ENCODE assay signal across 8 mouse cellular contexts in genomic region chr11:106256775-106257174, GRCm38 (mm10). TPM values are rescaled to one million over a fixed set of nuclear protein-coding genes. Genes with fewer than 3 reads are reported as not detected.
A peak's percentile ranks its signal among the peaks of the same experiment; 100 is the strongest.
DNase-seq lines count a peak whose midpoint lies in the region; ATAC-seq lines count a peak whose summit lies in the region.

No protein-coding gene starts in this region.

- H3K4me1 ChIP-seq in embryonic facial prominence, embryonic 15.5 days: peaks cover 23% of the 10 kb centered on the region

- intact Hi-C loops in left cerebral cortex, postnatal 36 days (cut with DNase I): loop anchor here (5.0 kb wide), 1 partner anchor 39 kb away; the partner anchor contains the start of genes Ccdc47 and Ddx42

- WGBS in embryonic facial prominence, embryonic 15.5 days: 59% methylated on average over 5 of the region's 5 CpGs

- no peak for ATAC-seq in embryonic facial prominence, embryonic 15.5 days (ENCODE audit: insufficient number of reproducible peaks, low FRiP score, low TSS enrichment, low read depth)
- no peak for ATAC-seq in megakaryocyte-erythroid progenitor cell, adult 5-6 weeks (replicated peaks; ENCODE audit: low FRiP score, low TSS enrichment, poor library complexity, severe bottlenecking)

- peak overlapping the region; percentile 75; the same call in 1 of the 2 replicates for H3K27ac ChIP-seq in embryonic facial prominence, embryonic 15.5 days (replicated peaks)

- peak; percentile 31 for DNase-seq in kidney, adult 18-20 months
- DNase-seq in kidney, adult 11 months: no peak
- DNase-seq in kidney, adult 9 months: peak; percentile 60
- DNase-seq in lung, postnatal 10 days: peak; percentile 66
- DNase-seq in gastrocnemius, postnatal 4 days (ENCODE audit: low spot score in 2 of 2): no peak
- no peak for DNase-seq in left cerebral cortex, postnatal 36 days (ENCODE audit: low spot score in 2 of 2)

- peak overlapping the region; percentile 81; the same call in 1 of the 2 replicates for H3K9ac ChIP-seq in embryonic facial prominence, embryonic 15.5 days

- H3K4me2 ChIP-seq in embryonic facial prominence, embryonic 15.5 days (replicated peaks): peak overlapping the region; percentile 93

- H3K27me3 ChIP-seq in embryonic facial prominence, embryonic 15.5 days: no peaks in the 10 kb centered on the region

- H3K4me3 ChIP-seq in embryonic facial prominence, embryonic 15.5 days (replicated peaks): peak overlapping the region; percentile 81

- peaks cover 47% of the 10 kb centered on the region for H3K36me3 ChIP-seq in embryonic facial prominence, embryonic 15.5 days

- H3K9me3 ChIP-seq in embryonic facial prominence, embryonic 15.5 days (replicated peaks): no peaks in the 10 kb centered on the region

RNA-seq across cellular contexts. Expression of gene Psmc5, which starts 0.8 kb away (rescaled TPM):
- 279 and 291 TPM in 2 replicates for polyA plus RNA-seq in embryonic facial prominence, embryonic 15.5 days (2015; fragmentation: Nextera tagmentation; extraction: Ambion mirVana)
- 126 and 145 TPM in 2 replicates for total RNA-seq in megakaryocyte-erythroid progenitor cell, adult 5-6 weeks (2014; fragmentation: Nextera tagmentation)
- 111 and 128 TPM in 2 replicates for total RNA-seq in megakaryocyte-erythroid progenitor cell, adult 5-6 weeks (2017)
- 100 to 1,000 TPM; 123 to 146 TPM for total RNA-seq in gastrocnemius, postnatal 4 days (2021)
- total RNA-seq in left cerebral cortex, postnatal 36 days (2021): 100 to 1,000 TPM; 183 to 198 TPM

RNA-seq across cellular contexts. Expression of gene Ftsj3, which starts 0.9 kb away (rescaled TPM):
- polyA plus RNA-seq in embryonic facial prominence, embryonic 15.5 days (2015; fragmentation: Nextera tagmentation; extraction: Ambion mirVana): 53.7 and 54.7 TPM in 2 replicates
- total RNA-seq in megakaryocyte-erythroid progenitor cell, adult 5-6 weeks (2014; fragmentation: Nextera tagmentation): 115 and 123 TPM in 2 replicates
- 235 and 274 TPM in 2 replicates for total RNA-seq in megakaryocyte-erythroid progenitor cell, adult 5-6 weeks (2017)
- 10 to 100 TPM; 32.6 to 34.6 TPM for total RNA-seq in gastrocnemius, postnatal 4 days (2021)
- 10 to 100 TPM; 26.0 to 29.8 TPM for total RNA-seq in left cerebral cortex, postnatal 36 days (2021)

RNA-seq across cellular contexts. Expression of gene Smarcd2, which starts 16.0 kb away (rescaled TPM):
- 120 TPM in 2 replicates for polyA plus RNA-seq in embryonic facial prominence, embryonic 15.5 days (2015; fragmentation: Nextera tagmentation; extraction: Ambion mirVana)
- 93.8 and 120 TPM in 2 replicates for total RNA-seq in megakaryocyte-erythroid progenitor cell, adult 5-6 weeks (2014; fragmentation: Nextera tagmentation)
- 201 and 272 TPM in 2 replicates for total RNA-seq in megakaryocyte-erythroid progenitor cell, adult 5-6 weeks (2017)
- total RNA-seq in gastrocnemius, postnatal 4 days (2021): 10 to 100 TPM; 36.6 to 38.1 TPM
- 10 to 100 TPM; 17.2 to 20.6 TPM for total RNA-seq in left cerebral cortex, postnatal 36 days (2021)

RNA-seq across cellular contexts. Expression of gene Tcam1, which starts 19.7 kb away (rescaled TPM):
- polyA plus RNA-seq in embryonic facial prominence, embryonic 15.5 days (2015; fragmentation: Nextera tagmentation; extraction: Ambion mirVana): 0.46 and 0.71 TPM in 2 replicates
- total RNA-seq in megakaryocyte-erythroid progenitor cell, adult 5-6 weeks (2014; fragmentation: Nextera tagmentation): 1.4 and 3.5 TPM in 2 replicates
- total RNA-seq in megakaryocyte-erythroid progenitor cell, adult 5-6 weeks (2017): 2.1 and 3.7 TPM in 2 replicates
- under 1 TPM; 0.12 to 0.29 TPM for total RNA-seq in gastrocnemius, postnatal 4 days (2021)
- under 1 TPM; 0.15 to 0.25 TPM for total RNA-seq in left cerebral cortex, postnatal 36 days (2021)

RNA-seq across cellular contexts. Expression of gene Ddx42, which starts 40.0 kb away (rescaled TPM):
- 71.1 and 77.5 TPM in 2 replicates for polyA plus RNA-seq in embryonic facial prominence, embryonic 15.5 days (2015; fragmentation: Nextera tagmentation; extraction: Ambion mirVana)
- total RNA-seq in megakaryocyte-erythroid progenitor cell, adult 5-6 weeks (2014; fragmentation: Nextera tagmentation): 65.1 and 66.6 TPM in 2 replicates
- total RNA-seq in megakaryocyte-erythroid progenitor cell, adult 5-6 weeks (2017): 82.7 and 126 TPM in 2 replicates
- 10 to 100 TPM; 46.1 to 47.3 TPM for total RNA-seq in gastrocnemius, postnatal 4 days (2021)
- total RNA-seq in left cerebral cortex, postnatal 36 days (2021): 10 to 100 TPM; 63.0 to 68.0 TPM

Comparison
In these comparisons a context has a peak if more than half of its experiments do, and no peak if none do; other contexts are left out.
1. DNase-seq: peak in kidney, adult 18-20 months (single experiment), kidney, adult 9 months (single experiment) and lung, postnatal 10 days (single experiment); none in kidney, adult 11 months (single experiment), gastrocnemius, postnatal 4 days (0 of 2) and left cerebral cortex, postnatal 36 days (0 of 2).